In the genomic region with DNA sequence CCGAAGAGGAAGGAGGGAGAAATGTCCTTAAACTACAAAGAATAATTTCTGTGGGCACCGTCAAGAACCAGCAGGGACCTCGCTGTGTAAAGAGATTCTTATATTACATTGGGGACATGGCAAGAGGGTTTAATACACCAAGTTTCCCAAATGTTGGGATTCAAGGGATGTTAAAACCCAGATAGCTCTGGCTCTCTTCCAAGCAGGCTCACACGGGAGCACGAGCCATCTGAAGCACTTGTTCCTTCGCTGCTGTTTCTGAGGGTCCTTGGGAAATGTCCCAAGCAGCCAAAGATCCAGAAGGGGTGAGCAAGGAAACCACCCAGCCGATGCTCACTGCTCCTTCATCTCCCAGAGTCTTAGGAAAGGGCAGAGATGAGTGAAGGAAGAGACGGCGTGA, we compare ENCODE assay signal across 10 mouse cellular contexts.
DNase-seq lines count a peak whose midpoint lies in the region; ATAC-seq and TF ChIP-seq lines count a peak whose summit lies in the region.
"Had no signal": no experiment of that assay in that cellular context is flagged by ENCODE, and none has a peak within 500 bp of the region (broad histone marks: within the 10 kb centered on the region; RNA-seq: fewer than 3 reads in every experiment).

No protein-coding gene starts in this region.

- H3K27ac ChIP-seq in kidney, adult 2 months (ENCODE audit: insufficient read depth, low read depth, low read length) = peak overlapping the region; percentile 91; the same call in 1 of the 2 replicates
- H3K27ac ChIP-seq in neural tube, embryonic 12.5 days = no peak overlapping the region
- no peak overlapping the region for H3K27ac ChIP-seq in liver, postnatal 0 days (ENCODE audit: low read depth)
- H3K27ac ChIP-seq: liver, embryonic 13.5 days had no signal

- peaks cover 12% of the 10 kb centered on the region for H3K4me1 ChIP-seq in kidney, adult 2 months (ENCODE audit: control insufficient read depth, insufficient read depth, low read length)
- peaks cover 8% of the 10 kb centered on the region for H3K4me1 ChIP-seq in neural tube, embryonic 12.5 days
- peaks cover 3% of the 10 kb centered on the region for H3K4me1 ChIP-seq in liver, postnatal 0 days (ENCODE audit: insufficient read depth)
- H3K4me1 ChIP-seq: liver, embryonic 13.5 days had no signal

- H3K4me2 ChIP-seq in neural tube, embryonic 12.5 days (replicated peaks) = 0 out of 2 replicates have a peak overlapping the region, but pooled peaks have one; percentile 17
- H3K4me2 ChIP-seq in liver, postnatal 0 days (ENCODE audit: low read depth, low read length) = no peak overlapping the region
- H3K4me2 ChIP-seq: liver, embryonic 13.5 days had no signal

- peak; percentile 40 to 48 for DNase-seq in cerebellum, postnatal 14 days
- DNase-seq in cerebellum, adult 8-10 months = no peak
- DNase-seq in kidney, adult 2 months = no peak
- no peak for DNase-seq in kidney, postnatal 14 days
- no peak for DNase-seq in neural tube, embryonic 10.5 days (ENCODE audit: extremely low spot score, low spot score)
- DNase-seq in layer of hippocampus, postnatal 14 days (ENCODE audit: low spot score in 2 of 2) = no peak
- no peak for DNase-seq in liver, postnatal 0 days
- DNase-seq: heart, postnatal 14 days; liver, embryonic 13.5 days had no signal

- 75% methylated on average over 9 of the region's 9 CpGs for WGBS in kidney, adult 2 months
- 76% methylated on average over 9 of the region's 9 CpGs for WGBS in neural tube, embryonic 12.5 days
- 80% methylated on average over 9 of the region's 9 CpGs for WGBS in liver, postnatal 0 days (ENCODE audit: insufficient replicate concordance)

- ATAC-seq in neural tube, embryonic 12.5 days (ENCODE audit: low FRiP score, low read depth) = no peak
- ATAC-seq in liver, postnatal 0 days = no peak

- no peaks in the 10 kb centered on the region for H3K9me3 ChIP-seq in neural tube, embryonic 12.5 days
- H3K9me3 ChIP-seq in liver, postnatal 0 days (ENCODE audit: low read length) = no peaks in the 10 kb centered on the region
- H3K9me3 ChIP-seq: liver, embryonic 13.5 days had no signal

- H3K4me3 ChIP-seq in kidney, adult 2 months (ENCODE audit: insufficient read depth, low read depth, low read length) = no peak overlapping the region
- H3K4me3 ChIP-seq in neural tube, embryonic 12.5 days = no peak overlapping the region
- H3K4me3 ChIP-seq in liver, postnatal 0 days (ENCODE audit: low read depth, low read length) = no peak overlapping the region
- H3K4me3 ChIP-seq: liver, embryonic 13.5 days had no signal

- TF ChIP-seq POLR2A in kidney, adult 2 months (IDR thresholded peaks at IDR 0.05; ENCODE audit: low read depth, low read length) = no peak

- no peaks in the 10 kb centered on the region for H3K27me3 ChIP-seq in kidney, adult 2 months (replicated peaks; ENCODE audit: control insufficient read depth, insufficient read depth, low read length)
- H3K27me3 ChIP-seq in neural tube, embryonic 12.5 days (replicated peaks) = no peaks in the 10 kb centered on the region
- no peaks in the 10 kb centered on the region for H3K27me3 ChIP-seq in liver, postnatal 0 days (ENCODE audit: insufficient read depth, low read length)
- H3K27me3 ChIP-seq: liver, embryonic 13.5 days had no signal

- no peak for TF ChIP-seq CTCF in kidney, adult 2 months (conservative IDR thresholded peaks at IDR 0.05; ENCODE audit: insufficient read depth, insufficient read length, low read depth, low read length)
- no peak for TF ChIP-seq CTCF in liver, postnatal 0 days (IDR thresholded peaks at IDR 0.05; ENCODE audit: low read depth)

- no peaks in the 10 kb centered on the region for H3K36me3 ChIP-seq in kidney, adult 2 months (ENCODE audit: control insufficient read depth, insufficient read depth, low read length)
- H3K36me3 ChIP-seq in neural tube, embryonic 12.5 days = no peaks in the 10 kb centered on the region
- H3K36me3 ChIP-seq in liver, postnatal 0 days (replicated peaks; ENCODE audit: insufficient read depth, low read length) = no peaks in the 10 kb centered on the region
- H3K36me3 ChIP-seq: liver, embryonic 13.5 days had no signal

- TF ChIP-seq EP300 in liver, postnatal 0 days (IDR thresholded peaks at IDR 0.05; ENCODE audit: low read depth) = no peak

- H3K9ac ChIP-seq in neural tube, embryonic 12.5 days = no peak overlapping the region
- H3K9ac ChIP-seq in liver, postnatal 0 days (replicated peaks) = no peak overlapping the region
- H3K9ac ChIP-seq: liver, embryonic 13.5 days had no signal

Comparison
In these comparisons a context has a peak if more than half of its experiments do, and no peak if none do; other contexts are left out.
1. DNase-seq: peak in cerebellum, postnatal 14 days (2 of 2); none in cerebellum, adult 8-10 months (single experiment), kidney, adult 2 months (single experiment), kidney, postnatal 14 days (single experiment), neural tube, embryonic 10.5 days (single experiment), layer of hippocampus, postnatal 14 days (0 of 2) and liver, postnatal 0 days (single experiment).